Mouse (Mus musculus) cerebellum, adult 2 months (tissue): Measurements from ENCODE around the gene Limk2.

ENCODE experiments used
- CTCF ChIP-seq: fragments of 200-500 bp; IDR thresholded peaks from 2 replicates; pipeline ENCODE4 v1.5.1; 2011; ENCODE audit warnings: low read depth, mild to moderate bottlenecking, control low read depth, low read length, moderate library complexity, borderline replicate concordance; ENCODE audit not compliant: insufficient read depth
- POLR2A ChIP-seq: fragments of 200-500 bp; IDR thresholded peaks from 2 replicates; pipeline ENCODE4 v1.6.1; 2011; ENCODE audit warnings: low read length, control low read depth, borderline replicate concordance; ENCODE audit not compliant: insufficient read depth

DNA sequence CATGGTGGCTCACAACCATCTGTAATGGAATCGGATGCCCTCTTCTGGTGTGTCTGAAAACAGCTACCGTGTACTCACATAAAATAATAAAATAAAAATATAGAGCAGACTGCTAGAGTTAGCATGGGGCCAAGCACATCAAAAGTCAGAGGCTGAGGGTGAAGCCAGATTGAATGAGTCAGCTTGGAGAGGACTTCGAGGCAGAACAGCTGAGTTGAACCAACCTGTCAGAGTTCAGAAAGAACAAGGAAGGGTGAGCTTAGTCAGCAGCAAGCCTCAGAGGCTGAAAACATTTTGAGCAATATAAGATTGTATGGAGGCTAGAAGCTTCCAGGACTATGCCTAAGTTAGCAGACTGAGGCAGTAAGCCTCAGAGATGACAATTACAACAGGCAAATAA, 90.7 kb downstream of the Limk2 start:
- no peak for TF ChIP-seq POLR2A
- TF ChIP-seq CTCF: no peak
